Mouse (Mus musculus) left cerebral cortex, postnatal 25 days (tissue): ENCODE data around the gene Dffb. TPM values are rescaled to one million over a fixed set of nuclear protein-coding genes. Genes with fewer than 3 reads are reported as not detected.

ENCODE experiments used
- DNase-seq, 2 experiments: peaks; one replicate each; pipeline ENCODE4 v3.0.0; 2022; ENCODE audit warnings: low spot score in 2 of 2, mixed read lengths in 1 of 2
- intact Hi-C: fragments of 180-260 bp; cut with DNase I; formaldehyde crosslinking; loops from one replicate; pipeline ENCODE4 v1.15.1; 2025
- total RNA-seq, 2 experiments: library from RNA; stranded (reverse); gene quantifications; 2 replicates each; pipeline ENCODE4 v1.2.3; 2021

Dffb gene
- total RNA-seq = 10 to 100 TPM in 1 of 2 experiments, 1 to 10 TPM in 1; 9.3 to 12.8 TPM

DNA sequence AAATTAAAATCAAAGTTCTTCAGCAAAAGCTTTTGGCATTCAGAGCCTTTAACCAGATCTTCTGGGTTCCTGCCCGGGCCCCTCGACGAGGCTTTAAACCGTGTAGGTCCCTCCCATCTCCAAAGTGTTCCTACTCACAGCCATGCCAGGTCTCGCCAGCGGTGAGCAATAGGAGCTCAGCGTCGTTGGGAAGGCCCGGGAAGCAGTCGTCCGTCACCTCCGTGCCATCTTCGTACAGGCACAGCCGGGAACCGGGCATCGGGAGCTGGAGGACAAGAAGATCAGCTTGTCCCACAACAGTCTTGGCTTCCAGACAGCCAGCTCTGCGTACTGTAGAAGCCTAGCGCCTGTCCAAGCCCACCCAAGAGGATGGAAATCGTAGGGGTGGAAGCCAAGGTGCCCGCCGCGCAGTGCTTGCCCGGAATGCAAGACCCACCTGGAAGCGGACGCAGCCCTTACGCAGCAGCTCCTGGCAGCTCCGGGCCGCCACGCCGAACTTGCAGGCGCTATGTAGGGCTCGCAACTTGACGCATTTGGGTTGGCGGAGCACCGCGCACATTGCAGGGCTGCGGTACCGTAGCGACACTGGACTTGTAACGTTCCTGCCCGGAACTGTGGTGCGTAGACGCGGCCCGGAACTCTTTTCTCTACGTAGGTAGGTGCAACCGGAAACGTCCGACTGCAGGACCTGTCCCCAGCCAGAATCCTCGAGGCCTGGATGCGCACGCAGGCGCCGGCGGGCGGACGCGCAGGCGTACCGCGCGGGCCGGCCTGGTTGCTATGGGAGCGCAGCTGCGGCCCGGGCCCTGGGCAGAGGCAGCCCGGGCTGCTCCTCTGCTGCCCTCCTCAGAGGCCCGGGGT is at the start of gene Dffb, which contains the start of gene Cep104:
TSS of gene Dffb (minus strand) at position 696 of the 861 bp plus-strand sequence.
TSS of gene Cep104 (plus strand) at position 764 of the 861 bp plus-strand sequence.
- intact Hi-C loops = loop anchor here (1.0 to 2.0 kb wide), 2 partner anchors 17 to 36 kb away; partner anchors contain the start of genes A430005L14Rik and Lrrc47
- DNase-seq = peak; percentile 97

DNA sequence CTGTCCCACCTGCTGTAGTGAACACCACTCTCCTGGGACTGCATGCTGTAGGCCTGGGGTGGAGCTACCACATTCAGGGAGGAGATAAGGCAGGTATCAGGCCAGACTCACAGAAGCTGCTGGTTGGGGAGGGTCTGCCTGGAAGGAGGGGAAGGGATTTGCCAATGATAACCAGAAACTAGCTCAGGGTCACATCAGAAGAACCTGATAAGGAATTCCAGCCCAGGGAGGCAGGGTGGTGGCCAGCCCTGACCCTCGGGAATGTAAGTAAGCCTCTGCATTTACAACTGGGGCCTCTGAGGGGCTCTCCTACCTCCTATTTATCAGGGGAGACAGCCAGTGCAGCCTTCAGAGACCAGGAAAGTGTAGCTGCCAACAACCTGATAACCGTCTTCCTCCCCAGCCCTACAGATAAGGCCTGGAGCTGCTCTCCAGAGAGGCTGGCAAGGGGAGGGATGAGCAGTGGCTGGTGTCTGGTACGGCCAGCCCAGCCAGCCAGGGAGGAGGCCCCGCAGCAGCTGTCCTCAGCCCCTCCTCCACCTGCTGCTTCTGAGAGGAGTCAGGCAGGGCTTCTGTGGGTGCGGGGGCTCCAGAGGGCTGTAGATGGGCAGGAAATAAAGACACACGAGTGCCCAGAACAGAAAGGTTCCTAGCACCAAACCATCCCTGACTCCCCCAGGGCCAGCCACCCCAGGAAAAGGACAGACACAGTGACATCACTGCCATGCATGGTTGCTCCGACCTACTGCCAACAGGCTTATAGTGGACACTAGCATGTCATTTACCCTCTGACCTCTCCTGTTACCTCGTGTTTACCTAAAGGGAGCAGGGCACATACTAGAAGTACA is 49.1 kb upstream of the Dffb start:
- DNase-seq = peak in 1 of 2 experiments; percentile 61
- intact Hi-C loops = no loop called here

DNA sequence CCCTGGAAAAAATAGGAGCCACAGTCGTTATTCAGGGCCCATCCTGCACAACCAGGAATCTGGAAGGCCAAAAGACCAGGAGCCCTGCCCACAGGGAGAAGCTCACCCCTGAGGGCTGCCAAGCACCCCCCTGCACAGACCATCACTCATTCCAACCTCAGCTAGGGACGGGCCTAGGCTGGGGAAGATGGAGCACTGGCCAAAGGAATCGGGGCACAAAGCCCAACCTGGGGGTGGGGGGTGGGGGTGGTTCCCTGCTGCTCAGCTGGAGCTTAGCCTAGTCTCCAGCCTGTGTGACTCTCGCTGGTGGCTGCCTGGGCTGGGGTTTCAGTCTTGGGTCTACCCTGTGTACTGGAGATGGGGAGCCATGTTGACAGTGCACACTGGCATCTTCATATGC is 47.9 kb upstream of the Dffb start:
- intact Hi-C loops = no loop called here
- DNase-seq = peak in 1 of 2 experiments; percentile 25

DNA sequence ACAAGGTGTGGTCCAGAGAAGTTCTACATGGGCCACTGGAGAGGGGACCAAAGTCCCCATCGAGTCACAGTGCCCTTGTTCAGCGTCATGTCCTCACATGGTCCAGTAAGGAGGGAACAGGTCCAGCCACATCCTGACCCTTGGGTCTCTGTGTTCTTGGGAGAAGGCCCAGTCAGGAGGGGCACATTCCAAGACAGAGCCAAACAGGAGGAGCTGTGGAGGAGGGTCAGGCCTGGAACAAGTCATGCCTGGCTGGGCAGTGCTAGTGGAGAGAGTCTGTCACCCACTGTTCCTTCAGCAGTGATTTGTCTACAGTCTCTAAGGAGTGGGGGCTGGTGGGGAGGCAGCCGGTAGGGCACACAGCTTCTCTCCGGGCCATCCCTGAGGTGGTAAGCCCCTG is 47.5 kb upstream of the Dffb start:
- intact Hi-C loops = no loop called here
- DNase-seq = peak in 1 of 2 experiments; percentile 35

DNA sequence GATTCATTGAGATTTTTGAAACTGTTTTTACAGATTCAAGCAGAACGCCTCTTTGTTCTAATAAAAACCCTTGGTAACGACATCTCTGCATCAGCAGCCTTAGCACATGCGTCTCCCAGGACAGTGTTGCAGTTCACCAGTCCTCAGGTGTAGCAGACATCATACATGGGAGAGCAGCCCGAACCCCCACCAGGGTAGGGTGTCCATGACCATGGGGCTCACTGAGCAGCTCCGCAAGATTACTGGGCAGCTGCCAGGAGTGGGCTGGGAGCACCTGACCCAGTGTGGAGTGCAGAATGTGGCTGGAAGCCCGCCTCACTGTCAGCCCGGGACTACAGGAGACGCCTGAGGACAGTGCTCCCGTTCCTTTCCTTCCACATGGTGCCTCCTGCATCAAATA is 46.5 kb upstream of the Dffb start:
- no peak for DNase-seq
- intact Hi-C loops = no loop called here

DNA sequence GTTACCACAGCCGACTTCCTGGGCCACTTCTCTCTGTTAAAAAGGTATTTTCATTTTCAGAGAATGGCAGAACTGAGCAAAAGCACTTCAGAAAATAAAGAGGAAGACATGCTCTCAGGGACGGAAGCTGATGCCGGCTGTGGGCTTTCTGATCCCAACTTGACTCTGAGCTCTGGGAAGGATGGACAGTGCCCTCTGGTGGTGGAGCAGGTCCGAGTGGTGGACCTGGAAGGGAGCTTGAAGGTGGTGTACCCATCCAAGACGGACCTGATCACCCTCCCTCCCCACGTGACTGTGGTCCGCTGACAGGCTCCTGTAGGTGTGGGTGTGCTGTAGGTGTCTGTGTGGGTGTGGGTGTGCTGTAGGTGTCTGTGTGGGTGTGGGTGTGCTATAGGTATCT is 44.6 kb upstream of the Dffb start:
- intact Hi-C loops = no loop called here
- peak; percentile 47 to 54 for DNase-seq

DNA sequence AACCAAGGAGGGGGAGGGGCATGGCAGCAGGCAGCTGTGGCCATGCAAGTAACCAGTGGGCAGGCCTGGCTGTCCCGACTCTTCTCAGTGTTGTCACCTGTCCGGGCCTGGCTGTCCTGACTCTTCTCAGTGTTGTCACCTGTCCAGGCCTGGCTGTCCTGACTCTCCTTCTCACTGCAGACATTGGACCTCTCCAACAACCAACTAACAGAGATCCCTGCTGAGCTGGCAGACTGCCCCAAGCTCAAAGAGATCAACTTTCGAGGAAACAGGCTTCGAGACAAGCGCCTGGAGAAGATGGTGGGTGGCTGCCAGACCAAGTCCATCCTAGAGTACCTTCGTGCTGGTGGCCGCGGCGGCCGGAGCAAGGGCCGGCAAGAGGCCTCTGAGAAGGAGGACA is 40.5 kb upstream of the Dffb start:
- intact Hi-C loops = no loop called here
- no peak for DNase-seq

DNA sequence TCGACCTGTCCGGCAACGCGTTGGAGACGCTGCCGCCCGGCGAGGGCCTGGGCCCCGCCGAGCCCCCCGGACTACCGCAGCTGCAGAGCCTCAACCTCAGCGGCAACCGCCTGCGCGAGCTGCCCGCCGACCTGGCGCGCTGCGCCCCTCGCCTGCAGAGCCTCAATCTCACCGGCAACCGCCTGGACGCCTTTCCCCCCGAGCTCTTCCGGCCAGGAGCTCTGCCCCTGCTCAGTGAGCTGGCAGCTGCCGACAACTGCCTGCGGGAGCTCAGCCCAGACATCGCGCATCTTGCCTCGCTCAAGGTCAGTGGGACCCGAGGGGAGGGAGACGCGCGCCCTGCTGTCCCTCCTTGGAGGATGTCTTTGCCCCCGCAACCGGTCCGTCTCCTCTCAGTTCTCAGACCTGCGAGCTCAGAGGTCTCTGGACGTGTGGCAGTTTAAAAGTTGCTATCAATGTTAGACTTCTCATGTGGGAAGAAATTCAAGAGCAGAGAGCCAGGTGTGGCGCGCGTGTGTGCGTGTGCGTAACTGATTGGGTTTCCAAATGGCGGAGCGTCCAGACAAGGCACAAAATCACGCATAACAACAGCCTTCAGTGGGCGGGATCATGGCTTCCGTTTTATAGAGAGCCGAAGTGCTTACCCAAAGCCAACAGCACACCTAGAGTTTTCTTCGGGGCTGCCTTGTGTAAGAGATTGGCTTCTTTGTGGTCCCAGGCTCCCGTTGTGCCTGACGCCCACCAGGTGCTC is 37.4 kb upstream of the Dffb start:
- peak in 1 of 2 experiments; percentile 17 for DNase-seq
- intact Hi-C loops = loop anchor here (5.0 kb wide), 1 partner anchor 145 kb away; no protein-coding TSS in a partner anchor

DNA sequence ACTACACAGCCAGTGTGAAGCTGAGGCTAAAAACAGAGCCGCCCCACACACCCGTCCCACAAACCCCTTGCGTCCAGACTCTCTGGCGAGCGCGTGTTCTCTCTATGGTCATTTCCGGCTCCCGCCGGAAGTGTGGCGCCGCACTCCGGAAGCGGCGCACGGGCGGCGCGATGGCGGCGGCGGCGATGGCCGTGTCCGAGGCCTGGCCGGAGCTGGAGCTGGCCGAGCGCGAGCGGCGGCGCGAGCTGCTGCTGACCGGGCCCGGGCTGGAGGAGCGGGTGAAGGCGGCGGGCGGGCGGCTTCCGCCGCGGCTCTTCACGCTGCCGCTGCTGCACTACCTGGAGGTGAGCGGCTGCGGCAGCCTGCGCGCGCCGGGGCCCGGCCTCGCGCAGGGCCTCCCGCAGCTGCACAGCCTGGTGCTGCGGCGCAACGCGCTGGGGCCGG is 36.7 kb upstream of the Dffb start, which contains the start of gene Lrrc47:
TSS of gene Lrrc47 (plus strand) at position 86 of the 444 bp plus-strand sequence.
- peak; percentile 87 to 90 for DNase-seq
- intact Hi-C loops = loop anchor here (2.0 to 5.0 kb wide), 2 partner anchors 37 to 146 kb away; partner anchors contain the start of genes Cep104 and Dffb

DNA sequence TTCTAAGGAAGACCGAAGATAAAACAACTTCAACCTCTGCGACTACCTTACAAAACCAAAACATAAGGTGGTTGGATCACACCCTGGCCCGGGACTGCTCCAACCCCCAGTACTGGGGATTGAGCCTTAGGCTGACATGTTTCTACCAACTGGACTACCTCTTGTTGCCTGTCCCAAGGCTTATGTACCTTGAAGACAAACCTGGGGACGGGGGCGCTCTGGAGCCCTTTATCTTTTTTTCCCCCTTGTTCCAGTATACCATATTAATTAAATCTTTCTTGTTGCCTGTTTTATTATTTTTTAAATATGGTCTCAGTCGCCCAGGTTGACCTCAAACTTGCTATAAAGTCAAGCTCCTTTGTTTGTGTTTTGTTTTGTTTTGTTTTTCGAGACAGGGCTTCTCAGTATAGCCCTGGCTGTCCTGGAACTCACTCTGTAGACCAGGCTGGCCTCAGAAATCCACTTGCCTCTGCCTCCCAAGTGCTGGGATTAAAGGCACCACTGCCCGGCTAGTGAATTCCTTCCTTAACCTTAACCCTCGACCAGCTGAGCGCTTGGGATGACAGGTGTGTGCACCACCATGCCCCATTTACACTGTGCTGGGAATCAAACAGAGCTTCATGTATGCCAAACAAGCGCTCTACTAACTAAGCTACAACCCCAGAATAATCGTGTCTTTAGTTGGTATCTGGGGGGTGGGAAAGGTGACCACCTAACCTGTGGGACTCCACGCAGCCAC is 36.1 kb upstream of the Dffb start:
- no peak for DNase-seq
- intact Hi-C loops = loop anchor here (2.0 to 5.0 kb wide), 2 partner anchors 36 to 146 kb away; partner anchors contain the start of genes Cep104 and Dffb

DNA sequence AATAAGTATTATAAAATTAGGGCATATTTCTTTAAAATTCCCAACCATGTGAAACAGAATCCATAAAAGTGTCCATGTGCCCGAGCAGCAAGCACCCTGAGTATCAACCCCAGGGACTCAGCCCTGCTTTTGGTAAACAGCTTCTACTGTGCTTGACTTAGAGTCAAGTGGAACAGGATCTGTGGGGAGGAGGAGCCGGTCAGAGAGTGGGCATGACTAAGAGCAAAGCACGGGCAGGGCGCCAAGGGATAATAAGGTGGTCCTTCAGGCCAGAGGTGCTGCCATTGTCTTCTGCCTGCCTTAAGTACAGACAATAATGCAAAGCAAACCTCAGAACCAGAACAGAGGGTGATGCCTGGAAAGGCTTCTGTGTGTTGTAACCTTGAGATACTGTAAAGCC is 32.8 kb upstream of the Dffb start:
- DNase-seq = no peak
- intact Hi-C loops = no loop called here

DNA sequence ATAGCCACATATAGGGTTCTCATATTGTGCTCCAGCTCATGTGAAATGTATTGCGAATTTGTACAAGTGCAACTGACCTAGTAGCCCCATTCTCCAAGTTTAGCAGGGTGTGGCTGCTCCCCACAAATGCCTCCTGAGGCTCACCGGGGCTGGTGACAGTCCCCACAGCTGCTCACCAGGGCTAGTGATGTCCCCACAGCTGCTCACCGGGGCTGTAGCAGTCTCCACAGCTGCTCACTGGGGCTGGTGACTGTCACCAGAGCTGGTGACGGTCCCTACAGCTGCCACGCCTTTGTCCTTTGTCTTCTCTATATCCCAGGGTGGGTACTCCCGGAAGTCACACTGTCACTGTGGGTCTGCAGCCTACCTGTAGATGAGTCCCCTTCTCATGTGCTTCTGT is 31.3 kb upstream of the Dffb start:
- intact Hi-C loops = no loop called here
- DNase-seq = no peak

DNA sequence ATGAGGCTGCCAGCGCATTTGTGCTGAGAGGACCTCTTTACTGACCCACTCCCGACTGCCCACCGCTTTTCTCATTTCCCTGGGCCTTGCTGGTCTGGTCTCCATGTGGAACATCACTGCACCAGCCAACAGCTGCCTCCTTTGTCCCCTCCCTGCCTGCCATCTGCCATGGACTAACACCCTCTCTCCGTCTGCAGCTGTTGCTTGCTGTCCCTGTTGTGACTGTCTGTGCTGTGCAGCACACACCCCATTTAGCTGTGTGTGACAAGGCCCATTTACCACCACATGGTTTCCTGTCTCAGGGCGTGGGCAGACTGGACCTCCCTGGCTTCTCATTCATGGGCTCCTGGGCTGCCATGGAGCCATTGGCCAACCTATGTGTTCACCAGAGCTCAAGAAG is 30.6 kb upstream of the Dffb start:
- DNase-seq = peak in 1 of 2 experiments; percentile 41
- intact Hi-C loops = no loop called here

DNA sequence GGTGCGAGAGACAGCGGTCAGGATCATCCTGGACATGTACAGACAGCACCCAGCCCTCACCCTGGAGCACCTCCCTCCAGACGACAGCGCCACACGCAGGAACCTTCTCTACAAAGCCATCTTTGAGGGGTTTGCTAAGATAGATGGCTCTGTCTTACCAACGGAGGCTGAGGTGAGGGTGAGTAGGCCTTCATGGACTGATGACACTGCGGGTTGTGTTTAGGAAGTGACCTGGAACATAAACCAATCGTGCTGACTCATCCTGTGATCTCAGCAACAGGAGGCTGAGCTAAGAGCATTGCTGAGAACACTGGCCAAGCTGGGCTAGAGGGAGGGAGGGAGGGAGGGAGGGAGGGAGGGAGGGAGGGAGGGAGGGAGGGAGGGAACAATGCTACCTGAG is 18.6 kb upstream of the Dffb start:
- intact Hi-C loops = no loop called here
- DNase-seq = no peak

DNA sequence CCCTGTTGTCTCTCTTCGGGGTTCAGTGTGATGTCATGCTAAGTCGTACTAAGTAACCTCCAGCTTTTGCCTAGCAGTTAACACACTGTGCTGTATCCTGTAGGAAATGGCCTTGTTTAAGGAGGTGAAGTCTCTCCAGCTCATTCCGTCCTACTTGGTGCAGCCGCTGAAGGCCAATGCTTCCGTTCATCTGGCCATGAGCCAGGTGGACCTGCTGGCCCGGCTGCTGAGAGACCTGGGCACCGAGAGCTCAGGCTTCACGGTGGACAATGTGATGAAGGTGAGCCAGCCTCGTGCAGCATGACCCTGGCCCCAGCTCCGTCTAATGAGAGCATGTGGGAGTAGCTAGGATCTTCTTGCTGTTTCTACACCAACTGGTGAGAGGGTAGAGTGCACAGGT is 17.8 kb upstream of the Dffb start:
- intact Hi-C loops = no loop called here
- DNase-seq = no peak

DNA sequence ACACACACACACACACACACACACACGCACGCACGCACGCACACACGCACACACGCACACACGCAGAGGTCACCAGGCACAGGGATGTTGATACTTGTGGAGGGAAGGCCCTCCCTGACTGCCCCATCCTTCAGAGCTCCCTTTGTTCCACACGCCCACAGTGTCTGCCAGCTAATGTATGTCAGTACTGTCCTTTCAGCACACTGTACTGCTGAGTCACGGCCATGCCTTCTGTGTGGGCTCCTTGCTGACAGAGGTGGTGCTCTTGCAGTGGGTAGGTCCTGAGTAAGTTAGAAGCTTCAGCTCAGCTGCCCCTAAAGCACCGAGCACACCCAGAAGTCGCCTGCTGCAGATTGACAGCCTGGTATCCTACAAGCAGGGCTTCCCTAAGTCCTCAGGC is 5.5 kb upstream of the Dffb start:
- intact Hi-C loops = no loop called here
- DNase-seq = peak in 1 of 2 experiments; percentile 49

DNA sequence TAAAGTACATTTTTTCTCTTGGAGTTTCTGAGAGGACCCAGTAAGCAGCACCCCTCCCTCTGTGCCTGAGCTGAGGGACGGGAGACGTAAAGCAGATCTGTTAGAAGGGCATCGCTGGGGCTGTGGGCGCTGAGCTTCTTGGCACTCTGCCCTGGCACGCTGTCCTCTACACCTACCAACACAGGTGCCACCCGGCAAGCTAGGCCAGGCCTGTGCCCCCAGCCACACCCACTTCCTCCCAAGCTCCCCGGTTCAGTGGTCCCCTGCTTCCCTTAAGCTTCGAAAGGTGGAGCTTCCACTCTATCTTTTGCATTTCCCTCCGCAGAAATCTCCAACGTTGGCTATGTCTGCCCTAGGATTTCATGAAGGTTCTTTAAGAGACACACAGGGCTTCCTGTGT is 4.3 kb upstream of the Dffb start:
- intact Hi-C loops = no loop called here
- no peak for DNase-seq

DNA sequence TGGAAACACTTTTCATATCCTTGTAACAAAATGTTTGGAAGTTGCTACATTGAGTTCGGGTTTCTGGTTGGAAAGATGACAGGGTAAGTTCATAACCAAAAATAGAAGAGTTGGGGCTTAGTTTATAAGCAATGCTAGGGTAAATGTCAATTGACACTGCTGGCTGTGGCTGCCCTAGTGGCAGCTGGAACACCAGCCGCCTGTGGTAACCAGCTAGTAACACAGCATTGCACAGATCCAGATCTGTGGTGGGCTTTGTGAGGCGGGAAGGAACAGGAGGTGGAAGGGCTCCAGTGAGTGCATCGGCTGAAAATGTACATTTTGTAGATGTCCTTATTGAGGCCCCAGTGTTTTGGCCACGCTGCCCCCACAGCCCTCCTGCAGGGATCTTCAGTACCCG is 842 bp upstream of the Dffb start:
- no peak for DNase-seq
- intact Hi-C loops = loop anchor here (1.0 to 2.0 kb wide), 2 partner anchors 18 to 35 kb away; partner anchors contain the start of genes A430005L14Rik and Lrrc47

DNA sequence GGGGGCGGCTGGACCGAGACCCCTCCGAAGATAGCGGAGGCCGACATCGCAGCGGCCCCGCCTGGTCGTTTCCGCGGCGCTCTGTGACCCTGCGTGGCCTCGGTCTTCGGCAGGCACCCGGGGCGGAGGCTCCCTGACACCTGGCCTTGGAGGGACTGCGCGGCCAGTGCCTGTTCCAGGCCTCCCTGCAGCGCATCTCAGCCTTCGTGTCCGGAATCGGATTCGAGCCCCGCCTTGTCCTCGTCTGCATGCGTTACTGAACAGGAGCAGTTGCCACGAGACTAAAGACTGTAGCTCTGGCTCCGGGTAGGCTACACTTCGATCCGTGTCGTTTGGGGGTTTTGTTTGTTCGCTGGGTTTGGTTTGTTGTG is 351 bp upstream of the Dffb start:
- DNase-seq = no peak
- intact Hi-C loops = loop anchor here (1.0 to 2.0 kb wide), 2 partner anchors 18 to 36 kb away; partner anchors contain the start of genes A430005L14Rik and Lrrc47
